Mouse (Mus musculus) right cerebral cortex, adult 2 months (tissue): ENCODE measurements at regions not wholly inside any gene's neighbourhood (a gene's known extent, or its start where the extent isn't known, plus 50 kb on each side); places are given as distances from the start of the nearest gene placed in this dataset.

Experiments used
- DNase-seq, 2 experiments: peaks; one replicate each; pipeline ENCODE4 v3.0.0; 2021 to 2022; ENCODE audit warnings: low spot score in 2 of 2

DNA sequence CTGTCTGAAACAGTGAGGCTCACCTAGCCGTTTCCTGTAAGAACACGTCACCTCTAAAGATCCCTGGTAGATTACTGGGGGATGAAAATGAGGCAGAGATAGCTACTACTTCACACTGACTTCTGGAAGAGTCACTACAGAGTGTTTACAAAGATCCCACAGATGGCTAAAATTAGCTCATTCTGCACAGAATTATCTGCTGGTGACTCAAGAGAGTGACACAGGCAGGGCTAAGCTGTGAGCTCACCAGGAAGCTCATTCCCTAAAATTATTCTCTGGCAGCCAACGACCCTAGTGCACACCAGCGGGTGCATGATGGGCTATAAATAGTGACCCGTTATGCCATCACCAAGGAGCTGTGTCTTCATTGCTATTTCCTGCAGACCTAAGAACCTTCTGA, 53.2 kb upstream of the Ddah1 start:
- peak; percentile 30 to 49 for DNase-seq

GRCm38 (mm10) chr3:145704054-145704453, 54.3 kb upstream of the Ccn1 start:
- no peak for DNase-seq

DNA sequence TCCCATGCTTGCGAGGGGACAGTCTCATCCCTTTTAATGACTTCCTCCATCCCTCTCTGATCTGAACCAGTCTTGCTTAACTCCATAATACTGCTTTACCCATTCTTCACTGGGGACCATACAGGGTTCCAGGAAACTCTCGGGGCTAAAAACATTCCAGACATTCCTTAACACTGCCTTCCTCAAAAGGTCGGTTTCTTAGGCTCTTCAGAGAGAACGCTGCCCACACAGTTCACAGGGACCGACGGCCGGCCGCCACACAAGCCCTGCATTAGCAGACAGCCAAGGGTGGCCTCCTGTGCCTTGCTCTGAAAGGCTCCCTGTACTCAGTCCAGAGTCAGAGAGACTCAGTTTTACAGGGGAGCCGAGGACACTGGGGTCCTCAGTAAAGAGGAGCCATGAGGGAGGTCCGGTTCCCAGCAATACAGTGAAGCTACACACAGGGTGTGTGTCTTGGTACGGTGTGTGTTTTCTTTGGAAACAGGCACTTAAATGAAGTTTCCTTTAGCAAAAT, 53.7 kb upstream of the Ccn1 start:
- no peak for DNase-seq

GRCm38 (mm10) chr3:145702739-145703138, 53.0 kb upstream of the Ccn1 start:
- no peak for DNase-seq

DNA sequence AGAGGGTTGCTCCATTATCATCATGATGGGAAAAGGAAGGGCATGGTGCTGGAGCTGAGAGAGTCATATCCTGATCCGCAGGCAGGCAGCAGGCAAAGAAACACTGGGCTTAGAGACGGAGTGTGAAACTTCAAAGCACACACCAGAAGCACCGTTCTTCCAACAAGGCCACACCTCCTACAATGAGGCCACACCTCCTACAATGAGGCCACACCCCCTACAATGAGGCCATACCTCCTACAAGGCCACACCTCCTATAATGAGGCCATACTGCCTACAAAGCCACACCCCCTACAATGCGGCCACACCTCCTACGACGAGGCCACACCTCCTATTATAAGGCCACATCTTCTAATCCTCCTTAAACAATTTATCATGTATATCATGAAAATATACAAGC, 52.2 kb upstream of the Ccn1 start:
- DNase-seq = no peak
